Mouse (Mus musculus) heart, postnatal 0 days (tissue): Measurements from ENCODE around the gene Eea1. TPM values are rescaled to one million over a fixed set of nuclear protein-coding genes. Genes with fewer than 3 reads are reported as not detected.

ENCODE experiments used
- ATAC-seq: fragments of 200-750 bp; cut with Nextera tagmentation; 2 replicates; pipeline ENCODE4 v1.8.0; 2017; ENCODE audit warnings: low read depth, moderate number of reproducible peaks, moderate library complexity; ENCODE audit not compliant: insufficient read depth
- DNase-seq: peaks from one replicate; pipeline ENCODE4 v3.0.0-alpha.2; 2016; ENCODE audit warnings: low spot score
- H3K27ac ChIP-seq: fragments of 300-500 bp; sonication (generic); 2 replicates; pipeline ENCODE4 v1.5.1; 2014; ENCODE audit warnings: low read depth, mild to moderate bottlenecking
- H3K27me3 ChIP-seq: fragments of 300-500 bp; sonication (generic); 2 replicates; pipeline ENCODE4 v1.6.1; 2014; ENCODE audit warnings: low read length, mixed read lengths; ENCODE audit not compliant: control insufficient read depth, insufficient read depth
- H3K36me3 ChIP-seq: fragments of 300-500 bp; sonication (generic); replicated peaks from 2 replicates; pipeline ENCODE4 v1.6.1; 2014; ENCODE audit warnings: low read length, mixed read lengths; ENCODE audit not compliant: control insufficient read depth, insufficient read depth
- H3K4me1 ChIP-seq: fragments of 300-500 bp; sonication (generic); 2 replicates; pipeline ENCODE4 v1.6.1; 2014; ENCODE audit warnings: antibody characterized with exemption; ENCODE audit not compliant: control insufficient read depth, insufficient read depth
- H3K4me2 ChIP-seq: fragments of 300-500 bp; sonication (generic); 2 replicates; pipeline ENCODE4 v1.6.1; 2014; ENCODE audit warnings: low read depth, mild to moderate bottlenecking, low read length, moderate library complexity
- H3K4me3 ChIP-seq: fragments of 300-500 bp; sonication (generic); 2 replicates; pipeline ENCODE4 v1.5.1; 2014; ENCODE audit warnings: low read depth, low read length
- H3K9ac ChIP-seq: fragments of 300-500 bp; sonication (generic); replicated peaks from 2 replicates; pipeline ENCODE4 v1.6.1; 2014; ENCODE audit warnings: low read depth, low read length, mixed read lengths
- H3K9me3 ChIP-seq: fragments of 300-500 bp; sonication (generic); replicated peaks from 2 replicates; pipeline ENCODE4 v1.6.1; 2016; ENCODE audit warnings: low read length; ENCODE audit not compliant: control insufficient read depth
- CTCF ChIP-seq: IDR thresholded peaks from 2 replicates; pipeline ENCODE4 v1.5.1; 2016; ENCODE audit warnings: antibody characterized with exemption, control low read depth, low read depth
- EP300 ChIP-seq: IDR thresholded peaks from 2 replicates; pipeline ENCODE4 v1.6.1; 2016; ENCODE audit warnings: antibody characterized with exemption, low read depth
- WGBS: fragments of 180-500 bp; shearing (Covaris S2); extraction: QIAGEN DNeasy Blood & Tissue Kit; methylation state at CpG from one replicate; pipeline ENCODE4 v1.1.7; 2014; 5-methylcytosine and 5-hydroxymethylcytosine counted together
- polyA plus RNA-seq: library from polyadenylated mRNA; unstranded; fragments of >200 nt; fragmentation: Nextera tagmentation; extraction: Ambion mirVana; gene quantifications from 2 replicates; pipeline ENCODE4 v1.2.1, GENCODE M21; 2015
- total RNA-seq: library from RNA; depleted of rRNA; stranded (reverse); fragments of >200 nt; gene quantifications from 2 replicates; pipeline ENCODE4 v1.2.3, GENCODE M21; 2014; ENCODE audit warnings: low replicate concordance

Gene Eea1
- total and polyA plus RNA-seq, 2 experiments from 2014 or later, result 10.8 to 21.3 TPM

DNA sequence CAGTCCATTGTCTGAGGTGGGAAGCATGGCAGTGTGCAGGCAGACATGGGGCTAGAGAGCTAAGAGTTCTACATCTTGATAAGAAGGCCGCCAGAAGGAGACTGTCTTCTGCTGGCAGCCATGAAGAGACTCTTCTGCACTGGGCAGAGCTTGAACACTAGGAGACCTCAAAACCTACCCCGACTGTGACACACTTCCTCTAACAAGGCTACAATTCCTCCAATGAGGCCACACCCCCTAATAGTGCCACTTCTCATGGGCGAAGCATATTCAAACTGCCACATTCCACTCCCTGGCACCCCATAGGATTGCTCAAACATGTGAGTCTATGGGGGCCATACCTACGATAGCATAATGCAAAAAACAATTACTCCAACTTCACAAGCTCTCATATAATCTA is 10.3 kb downstream of the Eea1 start:
- ATAC-seq (no peak), DNase-seq (no peak)
- H3K36me3 ChIP-seq, result no peaks in the 10 kb centered on the region
- no peaks in the 10 kb centered on the region for H3K27me3 ChIP-seq
- no peak overlapping the region for H3K27ac ChIP-seq
- H3K9ac ChIP-seq, result no peak overlapping the region
- no peaks in the 10 kb centered on the region for H3K4me1 ChIP-seq
- no peaks in the 10 kb centered on the region for H3K9me3 ChIP-seq
- H3K4me3 ChIP-seq, result no peak overlapping the region
- no peak overlapping the region for H3K4me2 ChIP-seq
- TF ChIP-seq CTCF (no peak), EP300 (no peak)
- 91% methylated on average over 4 of the region's 4 CpGs for WGBS

DNA sequence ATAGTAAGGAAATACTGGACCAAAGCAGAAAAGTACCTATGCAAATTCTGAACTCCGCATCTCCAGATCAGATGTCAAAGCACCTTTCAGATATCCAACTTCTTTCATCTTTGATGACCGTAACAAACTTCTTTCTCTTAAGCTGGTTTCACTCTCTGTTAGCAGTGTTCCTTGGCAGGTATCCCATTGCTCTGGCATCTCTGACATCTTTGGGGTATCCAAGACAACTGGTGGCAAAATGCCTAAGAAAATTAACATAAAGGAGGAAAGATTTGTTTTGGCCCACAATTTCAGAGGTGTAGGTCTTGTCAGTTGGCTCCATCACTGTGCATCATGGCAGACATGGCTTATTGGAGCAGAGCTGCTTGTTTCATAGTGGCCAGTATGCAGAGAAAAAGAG is 10.9 kb downstream of the Eea1 start:
- Histone ChIP-seq H3K27ac (no peak overlapping the region), H3K36me3 (no peaks in the 10 kb centered on the region), H3K27me3 (no peaks in the 10 kb centered on the region), H3K9ac (no peak overlapping the region), H3K4me1 (no peaks in the 10 kb centered on the region), H3K9me3 (no peaks in the 10 kb centered on the region), H3K4me3 (no peak overlapping the region), H3K4me2 (no peak overlapping the region)
- ATAC-seq (no peak), DNase-seq (no peak)
- TF ChIP-seq CTCF, result no peak
- no peak for TF ChIP-seq EP300
- 94% methylated on average over 2 of the region's 2 CpGs for WGBS

DNA sequence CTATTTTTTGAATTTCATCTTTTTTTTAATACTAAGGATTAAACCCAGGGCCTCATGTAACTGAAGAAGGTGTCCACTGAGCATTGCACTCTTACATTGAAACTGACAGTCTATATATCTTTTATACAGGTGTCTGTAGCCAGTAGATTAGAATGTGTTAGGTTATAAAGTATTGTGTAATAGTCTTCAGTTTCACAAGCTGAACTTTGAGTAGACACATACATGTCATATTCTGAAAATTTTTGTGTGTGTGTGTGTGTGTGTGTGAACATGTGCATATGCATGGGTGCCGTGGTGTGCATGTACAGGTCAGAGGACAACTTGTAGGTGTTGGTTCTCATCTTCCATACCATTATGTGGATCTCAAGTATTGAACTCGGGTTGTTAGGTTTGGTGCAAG is 16.2 kb downstream of the Eea1 start:
- Histone ChIP-seq H3K9ac (no peak overlapping the region), H3K9me3 (no peaks in the 10 kb centered on the region), H3K4me2 (no peak overlapping the region), H3K4me3 (no peak overlapping the region), H3K36me3 (no peaks in the 10 kb centered on the region), H3K27ac (no peak overlapping the region), H3K27me3 (no peaks in the 10 kb centered on the region), H3K4me1 (no peaks in the 10 kb centered on the region)
- DNase-seq (no peak), ATAC-seq (no peak)
- 88% methylated on average over 2 of the region's 2 CpGs for WGBS
- no peak for TF ChIP-seq CTCF
- no peak for TF ChIP-seq EP300

DNA sequence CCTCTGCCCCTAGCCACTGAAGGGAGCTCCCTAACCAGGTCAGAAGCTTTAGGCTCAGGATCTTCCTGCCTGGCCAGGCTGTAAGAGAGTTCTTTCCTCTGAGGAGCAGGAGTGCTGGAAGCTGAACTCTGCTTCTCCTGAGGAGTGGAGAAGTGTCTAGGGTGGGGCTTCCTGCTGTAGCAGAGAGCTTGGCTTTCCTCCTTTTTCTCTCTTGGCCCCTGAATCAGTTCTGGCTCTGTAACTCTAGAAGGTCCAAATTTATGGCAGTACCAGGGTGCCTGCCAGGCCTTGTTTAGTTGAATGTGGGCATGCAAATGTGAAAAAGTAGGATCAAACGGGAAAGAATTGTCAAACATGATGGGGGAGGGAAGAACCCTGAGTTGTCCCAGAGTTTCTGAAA is 17.1 kb downstream of the Eea1 start:
- H3K4me2 ChIP-seq, result no peak overlapping the region
- ATAC-seq (no peak), DNase-seq (no peak)
- no peaks in the 10 kb centered on the region for H3K36me3 ChIP-seq
- H3K4me1 ChIP-seq, result no peaks in the 10 kb centered on the region
- TF ChIP-seq EP300, result no peak
- no peak for TF ChIP-seq CTCF
- H3K27me3 ChIP-seq, result no peaks in the 10 kb centered on the region
- H3K9ac ChIP-seq, result no peak overlapping the region
- no peak overlapping the region for H3K4me3 ChIP-seq
- no peak overlapping the region for H3K27ac ChIP-seq
- 75% methylated on average over 1 of the region's 1 CpGs for WGBS
- no peaks in the 10 kb centered on the region for H3K9me3 ChIP-seq

DNA sequence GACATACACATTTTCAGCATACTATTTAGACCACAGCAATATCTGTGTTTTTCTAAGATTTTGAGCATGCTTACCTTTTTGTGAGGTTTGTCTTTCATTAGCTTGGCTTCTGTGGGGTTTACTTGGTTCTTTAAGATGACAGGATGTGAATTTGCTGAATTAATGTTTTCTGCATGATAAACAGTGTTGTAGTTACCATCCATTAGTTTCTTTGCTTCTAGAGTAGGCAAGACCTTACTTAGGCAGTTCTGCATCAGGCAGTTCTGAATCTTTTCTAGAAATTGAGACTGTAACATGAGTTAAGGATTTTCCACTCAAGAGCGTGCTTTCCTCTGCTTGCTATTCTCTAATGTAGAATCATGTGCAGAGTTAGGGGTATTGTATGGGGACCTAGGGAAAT is 24.2 kb downstream of the Eea1 start:
- H3K27me3 ChIP-seq, result no peaks in the 10 kb centered on the region
- no peak overlapping the region for H3K27ac ChIP-seq
- ATAC-seq (no peak), DNase-seq (no peak)
- H3K9ac ChIP-seq, result no peak overlapping the region
- H3K9me3 ChIP-seq, result no peaks in the 10 kb centered on the region
- no peak overlapping the region for H3K4me2 ChIP-seq
- no peaks in the 10 kb centered on the region for H3K36me3 ChIP-seq
- no peak overlapping the region for H3K4me3 ChIP-seq
- peaks cover 16% of the 10 kb centered on the region; the same call in 1 of the 2 replicates for H3K4me1 ChIP-seq
- TF ChIP-seq EP300, result no peak
- no peak for TF ChIP-seq CTCF
- WGBS, result 93% methylated on average over 1 of the region's 1 CpGs

DNA sequence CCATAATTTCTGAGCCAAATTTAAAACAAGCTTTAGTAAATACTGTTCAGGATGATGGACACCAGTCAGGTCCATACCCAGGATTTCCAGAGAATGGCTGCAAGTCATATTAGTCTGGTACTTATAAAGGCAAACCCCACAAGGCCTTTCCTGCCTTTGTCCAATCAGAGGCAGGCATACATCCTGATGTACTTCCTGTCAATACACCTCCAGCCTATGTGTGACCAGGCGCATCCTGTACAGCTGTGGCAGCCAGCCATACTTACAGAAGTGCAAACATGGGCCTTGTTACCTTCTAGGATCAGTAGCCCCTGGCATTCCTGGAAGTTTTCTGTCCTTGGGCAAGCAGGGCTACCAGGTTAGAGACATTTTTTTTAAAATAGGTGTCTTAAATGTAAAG is 29.2 kb downstream of the Eea1 start:
- Histone ChIP-seq H3K4me3 (no peak overlapping the region), H3K27me3 (no peaks in the 10 kb centered on the region), H3K4me1 (peaks cover 25% of the 10 kb centered on the region; the same call in 1 of the 2 replicates), H3K9ac (no peak overlapping the region), H3K9me3 (no peaks in the 10 kb centered on the region), H3K36me3 (0 out of 2 replicates have a peak, but pooled peaks cover 3% of the 10 kb centered on the region), H3K4me2 (no peak overlapping the region), H3K27ac (peak overlapping the region; percentile 87; the same call in 1 of the 2 replicates)
- no peak for TF ChIP-seq EP300
- TF ChIP-seq CTCF, result no peak
- ATAC-seq, result peak; percentile 60; the same call in 1 of the 2 replicates
- WGBS, result 80% methylated on average over 1 of the region's 1 CpGs
- DNase-seq, result no peak
